Mouse (Mus musculus) cerebellum, postnatal 10 days (tissue): Measurements from ENCODE around the gene Rab11fip5.

Source experiments
- DNase-seq, 2 experiments: peaks; one replicate each; pipeline ENCODE4 v3.0.0; 2021; ENCODE audit warnings: mixed read lengths in 2 of 2

Rab11fip5 gene

GRCm38 (mm10) chr6:85372496-85372895, 1.9 kb downstream of the Rab11fip5 start:
- DNase-seq, result no peak

DNA sequence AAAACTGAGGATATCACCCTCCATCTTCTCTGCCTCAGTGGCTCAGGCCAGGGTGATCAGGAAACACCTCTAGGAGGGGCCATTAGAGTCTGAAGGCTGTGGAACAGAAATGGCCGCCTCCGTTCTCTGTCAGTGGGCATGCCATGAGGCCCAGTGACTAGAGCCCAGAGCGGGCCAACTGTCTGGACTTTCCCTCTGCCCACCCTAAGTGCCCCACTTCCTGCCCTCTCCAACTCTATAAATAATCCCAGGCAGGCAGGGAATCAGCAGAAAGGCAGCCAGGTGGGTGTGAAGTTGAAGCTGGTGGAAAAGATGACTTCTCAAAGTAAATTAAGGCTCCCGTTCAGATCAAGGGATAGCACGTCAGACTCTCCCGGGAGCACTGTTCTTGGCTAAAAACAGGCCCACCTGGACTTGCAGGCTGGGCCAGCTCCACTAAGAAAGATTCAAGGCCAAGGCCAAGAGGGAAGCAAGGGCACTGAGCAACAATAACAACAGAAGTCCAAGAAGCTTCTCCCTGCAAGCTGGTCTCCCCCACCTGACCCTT, 2.5 kb downstream of the Rab11fip5 start:
- DNase-seq, result peak in 1 of 2 experiments; percentile 35

DNA sequence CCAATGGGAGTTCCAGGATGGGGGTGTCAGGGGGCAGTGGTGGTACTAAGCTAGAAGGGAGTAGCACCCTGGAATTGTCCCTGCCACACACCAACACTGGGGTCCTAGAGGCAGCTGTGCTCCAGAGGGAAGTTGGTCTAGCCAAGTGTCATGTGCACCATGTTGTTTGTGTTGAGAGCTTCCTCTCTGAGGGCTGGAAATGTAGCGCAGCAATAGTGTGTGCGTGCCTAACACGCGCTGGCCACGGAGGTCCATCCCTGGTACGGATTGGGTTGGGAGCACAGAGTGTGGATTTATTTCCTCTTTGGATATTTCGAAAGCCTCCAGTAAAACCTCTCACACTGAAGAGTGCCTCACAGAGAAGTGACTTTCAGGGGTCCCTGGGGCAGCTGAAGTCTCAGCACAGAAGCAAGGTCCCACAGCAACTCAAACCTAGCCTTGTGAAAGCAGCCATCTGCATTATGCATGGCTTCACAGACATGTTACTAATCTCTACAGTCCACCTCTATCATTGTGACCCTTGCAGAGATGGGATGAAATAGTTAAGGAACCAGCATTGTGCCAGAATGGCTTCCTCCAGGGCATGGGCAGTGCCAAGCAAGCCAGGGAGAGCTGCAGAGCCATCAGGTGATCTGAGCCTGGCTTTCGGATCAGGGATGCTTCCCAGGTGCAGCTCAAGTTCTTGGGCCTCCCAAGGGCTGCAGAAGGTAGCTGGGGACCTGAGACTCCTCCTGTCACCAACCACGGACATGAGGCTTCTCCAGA, 3.6 kb downstream of the Rab11fip5 start:
- no peak for DNase-seq

DNA sequence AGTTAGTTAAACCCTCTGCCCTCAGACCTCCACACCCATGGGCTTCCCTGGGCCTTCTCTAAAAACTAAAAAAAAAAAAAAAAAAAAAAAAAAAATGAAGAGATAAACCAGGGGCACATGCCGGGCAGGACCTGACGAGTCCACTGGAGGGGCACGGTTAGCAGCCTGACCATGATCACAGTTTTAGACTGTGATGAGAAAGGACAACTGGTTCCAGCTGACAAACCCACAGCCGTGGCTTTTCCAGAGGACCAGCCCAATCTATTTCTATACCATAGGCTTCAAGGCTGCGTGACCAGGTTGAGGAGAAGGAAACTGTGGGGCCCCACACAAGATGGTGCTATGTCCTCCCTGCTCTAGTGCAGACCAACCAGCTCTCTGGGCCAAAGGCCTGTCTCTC, 4.4 kb downstream of the Rab11fip5 start:
- no peak for DNase-seq

DNA sequence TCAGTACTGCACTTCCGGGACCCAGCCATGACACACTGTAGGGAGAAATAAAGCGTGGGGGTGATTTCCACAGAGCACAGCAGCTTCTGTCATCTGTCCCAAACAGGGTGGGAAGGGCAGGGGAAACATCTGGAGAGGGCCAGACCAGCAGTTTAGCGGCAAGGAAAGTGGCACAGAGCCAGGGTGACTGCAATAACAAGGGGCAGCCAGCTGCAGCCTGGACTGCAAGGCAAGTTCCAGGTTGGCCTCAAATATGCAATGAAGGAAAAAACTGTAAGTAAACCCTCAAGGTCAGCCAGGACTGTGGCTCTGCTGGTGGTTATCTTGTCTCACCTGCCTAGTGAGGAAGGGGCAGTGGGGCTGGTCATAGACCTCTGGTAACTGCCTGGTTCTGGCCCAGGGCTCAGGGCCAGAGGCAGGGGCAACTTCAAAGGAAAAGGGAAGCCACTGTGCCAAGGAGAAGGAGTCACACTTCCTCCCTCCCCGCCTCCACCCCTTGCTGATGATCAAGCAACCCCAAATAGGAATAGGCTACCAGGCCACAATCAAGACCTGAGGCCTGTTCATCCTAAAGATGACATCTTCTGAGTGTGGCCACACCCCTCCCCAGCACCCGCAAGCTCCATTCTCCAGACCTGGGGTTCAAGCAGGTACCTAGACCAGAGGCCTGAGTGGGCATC, 5.1 kb downstream of the Rab11fip5 start:
- no peak for DNase-seq

DNA sequence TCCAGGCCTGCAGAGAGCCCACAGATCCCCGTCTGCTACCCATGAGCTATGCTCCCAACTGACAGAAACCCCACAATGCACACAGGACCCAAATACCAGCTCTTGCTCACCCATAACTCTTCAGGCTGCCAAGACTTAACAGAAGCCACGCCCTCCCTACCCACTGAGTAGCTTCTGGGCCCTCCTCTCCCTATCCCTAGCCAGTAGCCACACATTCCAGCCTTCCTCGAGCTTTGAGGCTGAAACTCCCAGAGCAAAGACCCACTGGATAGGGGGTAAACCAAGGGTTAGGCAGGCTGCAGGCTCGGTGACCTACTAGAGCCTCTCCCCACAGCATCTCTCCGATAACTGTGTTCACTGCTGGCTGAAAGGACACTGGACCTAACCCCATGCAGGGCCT, 5.7 kb downstream of the Rab11fip5 start:
- no peak for DNase-seq

- no peak for DNase-seq
Measured at GRCm38 (mm10) chr6:85368166-85368565, 6.3 kb downstream of the Rab11fip5 start.

DNA sequence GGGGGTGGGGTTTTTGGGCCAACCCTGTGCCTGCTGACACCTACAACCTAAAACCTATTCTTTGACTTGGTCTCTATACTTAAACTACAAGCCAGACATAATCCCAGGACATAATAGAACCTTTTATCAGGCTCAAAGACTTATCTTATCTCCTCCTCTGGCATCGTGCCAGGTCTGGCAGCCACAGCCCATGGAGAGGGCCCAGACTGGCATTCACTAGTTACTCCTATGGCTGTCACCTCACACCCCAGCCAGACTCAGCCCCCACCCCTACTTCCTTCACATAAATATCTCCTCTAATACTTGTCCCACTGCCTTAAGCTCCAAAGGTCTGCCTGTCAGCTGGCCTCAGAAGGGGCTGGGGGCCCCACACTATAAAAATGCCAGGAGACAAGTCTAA, 8.0 kb downstream of the Rab11fip5 start:
- peak; percentile 46 to 63 for DNase-seq

GRCm38 (mm10) chr6:85364439-85364838, 10.0 kb downstream of the Rab11fip5 start:
- DNase-seq, result no peak

DNA sequence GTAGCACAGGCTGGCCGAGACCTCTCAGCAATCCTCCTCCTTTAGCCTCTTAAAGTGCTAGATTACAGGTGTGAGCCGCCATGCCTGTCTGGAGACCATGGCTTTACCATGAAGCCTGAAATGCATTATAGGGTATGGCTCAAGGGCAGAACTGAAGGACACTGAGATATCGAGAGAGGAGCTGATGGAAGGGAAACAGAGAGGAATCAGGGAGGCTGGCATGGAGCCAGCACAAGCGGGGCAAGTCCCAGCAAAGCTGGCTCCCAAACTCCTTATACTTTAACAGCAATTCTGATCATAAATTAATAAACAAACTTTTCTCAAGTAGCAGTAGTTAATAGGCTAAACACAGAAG, 10.6 kb downstream of the Rab11fip5 start:
- no peak for DNase-seq

DNA sequence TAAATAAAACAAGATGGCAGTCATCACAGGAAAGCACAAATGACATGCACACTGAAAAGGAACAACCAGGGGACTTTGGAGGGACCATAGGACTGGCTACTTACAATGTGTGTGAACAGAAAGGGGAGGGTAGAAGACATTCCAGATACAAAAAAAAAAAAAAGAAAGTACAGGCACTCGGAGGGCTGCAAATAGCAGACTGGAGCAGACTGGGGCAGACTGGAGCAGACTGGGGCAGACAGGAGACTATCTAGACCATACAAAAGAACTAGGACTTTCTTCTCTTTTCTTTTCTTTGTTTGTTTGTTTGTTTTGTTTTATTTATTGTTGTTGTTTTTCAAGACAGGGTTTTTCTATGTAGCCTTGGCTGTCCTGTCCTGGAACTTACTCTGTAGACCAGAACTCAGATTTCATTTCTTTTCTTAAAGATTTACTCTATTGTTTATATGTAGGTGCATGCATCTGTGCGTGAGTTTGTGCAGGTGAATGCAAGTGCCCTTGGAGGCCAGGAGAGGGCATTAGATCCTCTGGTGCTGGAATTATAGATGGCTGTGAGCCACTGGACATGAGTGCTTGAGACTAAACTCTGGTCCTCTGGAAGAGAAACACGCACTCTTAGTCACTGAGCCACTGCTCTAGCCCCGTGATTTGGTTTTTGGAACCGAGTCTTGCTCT, 11.1 kb downstream of the Rab11fip5 start:
- no peak for DNase-seq

- no peak for DNase-seq
Measured at GRCm38 (mm10) chr6:85362610-85363009, 11.8 kb downstream of the Rab11fip5 start.

GRCm38 (mm10) chr6:85360311-85360710, 14.1 kb downstream of the Rab11fip5 start:
- DNase-seq, result no peak

DNA sequence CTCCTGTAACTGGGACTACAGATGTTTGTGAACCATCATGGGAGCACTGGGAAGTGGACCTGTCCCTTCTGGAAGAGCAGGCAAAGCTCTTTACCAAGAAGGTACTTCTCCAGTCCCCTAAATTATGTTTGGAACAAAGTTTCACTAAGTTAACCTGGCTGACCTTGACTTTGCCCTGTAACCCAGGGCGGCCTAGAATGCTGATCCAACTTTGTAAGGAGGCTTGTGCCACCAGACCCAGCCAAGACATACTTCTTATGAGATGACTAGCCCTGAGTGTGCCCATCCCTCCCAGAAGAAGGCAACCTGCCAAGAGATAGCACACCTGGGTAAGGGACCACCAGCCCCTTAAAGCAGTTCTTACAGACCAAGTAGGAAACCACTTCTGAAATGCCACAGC, 15.6 kb downstream of the Rab11fip5 start:
- no peak for DNase-seq

GRCm38 (mm10) chr6:85356682-85357465, 17.6 kb downstream of the Rab11fip5 start:
- DNase-seq, result no peak

GRCm38 (mm10) chr6:85355753-85356152, 18.7 kb downstream of the Rab11fip5 start:
- DNase-seq, result peak in 1 of 2 experiments; percentile 20

DNA sequence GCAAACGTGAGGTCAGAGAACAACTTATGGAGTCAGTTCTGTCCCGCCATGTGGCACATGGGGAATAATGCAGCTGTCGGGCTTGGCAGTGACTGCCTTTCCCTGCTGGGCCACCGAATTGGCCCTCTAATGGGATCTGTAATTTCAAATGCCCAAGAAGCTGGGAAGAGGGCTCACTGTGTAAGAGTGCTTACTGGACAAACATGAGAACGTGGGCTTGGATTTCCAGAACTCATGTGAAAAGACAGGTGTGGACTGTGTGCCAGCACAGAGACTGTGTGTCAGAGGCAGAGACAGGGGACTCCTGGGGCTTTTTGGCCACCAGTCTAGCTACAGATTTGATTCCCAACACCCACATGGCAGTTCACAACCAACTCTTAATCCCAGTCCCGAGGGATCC, 19.7 kb downstream of the Rab11fip5 start:
- DNase-seq, result peak; percentile 74 to 86

GRCm38 (mm10) chr6:85353706-85354105, 20.7 kb downstream of the Rab11fip5 start:
- DNase-seq, result peak in 1 of 2 experiments; percentile 23

GRCm38 (mm10) chr6:85350157-85350556, 24.3 kb downstream of the Rab11fip5 start:
- DNase-seq, result no peak

GRCm38 (mm10) chr6:85349246-85349645, 25.2 kb downstream of the Rab11fip5 start:
- DNase-seq, result peak in 1 of 2 experiments; percentile 20

DNA sequence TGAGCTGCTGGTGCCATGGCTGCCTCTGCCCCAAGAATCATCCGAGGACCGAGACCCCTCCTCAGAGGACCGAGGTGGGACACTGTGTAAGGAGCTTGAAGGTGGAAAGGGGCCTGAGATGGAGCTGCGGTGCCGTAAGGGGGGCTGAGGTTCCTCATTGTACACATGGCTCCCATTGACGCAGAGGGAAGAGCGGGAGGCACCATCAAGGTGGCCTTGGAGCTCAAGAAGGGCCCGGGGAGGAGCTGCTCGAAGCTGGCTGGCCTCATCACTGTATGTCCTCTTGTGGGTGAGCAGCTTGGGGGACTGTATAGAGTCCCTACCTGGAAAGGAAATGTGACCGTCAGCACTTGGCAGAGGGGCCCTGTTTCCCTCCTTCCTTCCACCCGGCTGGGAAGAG, 26.3 kb downstream of the Rab11fip5 start:
- DNase-seq, result no peak

DNA sequence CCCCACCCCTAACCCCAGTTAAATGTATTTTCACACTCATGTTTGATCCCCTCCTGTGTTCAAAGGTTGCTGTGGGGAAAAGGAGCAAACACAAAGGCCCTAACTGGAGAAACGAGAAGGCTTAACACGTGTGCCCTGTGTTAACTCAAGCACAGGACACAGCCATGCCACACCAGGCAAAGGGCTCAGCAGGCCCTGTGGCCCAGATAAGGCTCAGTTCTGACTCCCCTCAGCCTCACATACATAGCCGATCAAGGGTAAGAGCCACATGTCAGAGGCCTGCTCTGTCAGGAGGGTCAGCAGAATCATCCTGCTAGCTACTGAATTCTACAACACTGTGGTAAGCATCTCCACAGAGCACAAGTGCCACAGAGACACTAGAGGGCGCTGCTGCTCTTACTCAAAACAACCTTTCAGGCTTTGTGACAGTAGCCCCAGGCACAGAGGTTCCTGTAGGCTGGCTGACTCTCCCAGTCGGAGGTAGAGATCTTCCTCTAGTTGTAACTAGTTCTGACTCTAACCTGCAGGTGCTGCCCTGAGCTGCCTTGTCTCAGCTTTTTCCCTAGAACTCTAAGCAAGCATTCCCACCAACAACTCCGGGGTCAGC, 28.3 kb downstream of the Rab11fip5 start:
- peak; percentile 93 to 95 for DNase-seq
